Mouse (Mus musculus) naive thymus-derived CD4-positive, alpha-beta T cell, adult 2 months (primary cell): Measurements from ENCODE around the gene Ly86.

Source experiments
- DNase-seq: peaks from one replicate; pipeline ENCODE4 v3.0.0-alpha.2; 2011; ENCODE audit warnings: low read depth

Ly86 gene

DNA sequence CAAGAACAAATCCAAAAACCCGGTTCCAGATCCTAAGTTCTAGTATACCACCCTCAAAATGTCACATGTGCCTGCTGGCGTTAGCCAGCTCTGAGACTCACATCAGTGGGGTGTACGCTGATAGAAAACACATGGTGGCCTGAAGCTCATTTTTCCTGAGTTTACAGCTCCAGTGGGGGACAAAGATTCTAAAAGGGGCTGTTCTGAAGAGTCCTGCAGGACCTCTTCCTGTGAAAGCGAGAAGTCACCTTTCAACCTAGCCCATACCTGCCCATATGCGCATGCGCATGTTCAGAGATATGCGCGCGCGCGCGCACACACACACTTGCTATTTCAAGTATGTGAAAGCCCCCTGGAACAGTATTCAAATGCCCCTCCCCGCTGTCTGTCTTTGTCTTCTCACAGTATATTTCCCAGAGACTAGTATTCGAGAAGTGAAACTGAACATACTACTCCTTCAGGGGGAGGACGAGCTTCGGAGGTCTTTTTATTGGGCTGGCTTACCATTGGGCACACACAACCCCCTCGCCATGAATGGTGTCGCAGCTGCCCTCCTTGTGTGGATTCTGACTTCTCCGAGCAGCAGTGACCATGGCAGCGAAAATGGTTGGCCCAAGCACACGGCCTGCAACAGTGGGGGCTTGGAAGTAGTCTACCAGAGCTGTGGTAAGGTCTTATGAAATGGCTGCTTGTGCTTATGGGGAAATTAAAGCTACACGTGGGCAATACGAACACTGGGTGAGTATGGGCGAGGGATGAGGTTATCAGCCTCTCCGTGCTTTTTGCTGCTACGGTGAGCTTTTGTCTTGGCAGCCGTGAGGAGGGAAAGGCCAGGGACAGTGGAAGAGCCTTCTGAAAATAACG is at the start of gene Ly86:
Ly86 (plus strand) TSS at position 300 of the 864 bp plus-strand sequence.
- DNase-seq, result no peak

DNA sequence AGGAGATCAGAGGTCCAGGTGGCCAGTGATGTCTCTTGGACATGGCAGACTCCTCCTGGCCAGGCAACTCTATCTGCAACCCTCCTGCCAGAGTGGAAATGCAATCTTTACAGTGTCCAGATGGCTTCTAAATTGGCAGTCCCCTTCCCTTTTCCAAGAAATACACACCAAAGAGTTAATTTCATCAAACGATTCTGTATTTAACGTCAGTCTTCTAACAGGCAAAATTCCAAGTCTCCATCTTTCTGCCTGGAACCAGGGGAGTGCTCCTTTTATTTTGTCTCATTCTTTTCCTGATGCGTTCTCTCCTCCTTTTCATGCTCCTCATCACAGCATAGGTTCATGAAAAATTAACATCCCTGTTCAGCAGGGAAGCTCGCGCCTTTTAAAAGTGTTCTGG is 47.1 kb upstream of the Ly86 start:
- DNase-seq, result no peak

DNA sequence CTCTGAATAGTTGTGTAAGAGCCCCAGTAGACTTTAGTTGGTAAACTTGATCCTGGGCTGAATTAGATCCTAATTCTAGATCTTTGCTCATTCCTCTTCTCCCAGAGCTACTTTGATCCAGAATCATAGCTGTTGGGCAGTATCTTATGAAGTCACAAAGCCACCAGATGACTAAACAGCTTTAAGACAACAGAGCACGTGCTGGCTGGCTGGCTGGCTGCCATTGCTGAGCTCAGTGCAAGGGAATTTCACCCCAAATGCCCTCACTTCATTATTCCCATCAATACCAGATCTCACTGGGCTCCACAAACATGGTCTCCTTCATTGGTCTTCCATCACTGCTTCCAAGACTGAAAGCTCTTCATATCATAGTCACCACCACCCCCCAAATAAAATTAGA is 46.2 kb upstream of the Ly86 start:
- no peak for DNase-seq

- peak; percentile 9 for DNase-seq
These were observed 42.1 kb upstream of the Ly86 start for GRCm38 (mm10) chr13:37302877-37303276.

- DNase-seq, result peak; percentile 45
These were observed 37.0 kb upstream of the Ly86 start for GRCm38 (mm10) chr13:37308006-37308405.

DNA sequence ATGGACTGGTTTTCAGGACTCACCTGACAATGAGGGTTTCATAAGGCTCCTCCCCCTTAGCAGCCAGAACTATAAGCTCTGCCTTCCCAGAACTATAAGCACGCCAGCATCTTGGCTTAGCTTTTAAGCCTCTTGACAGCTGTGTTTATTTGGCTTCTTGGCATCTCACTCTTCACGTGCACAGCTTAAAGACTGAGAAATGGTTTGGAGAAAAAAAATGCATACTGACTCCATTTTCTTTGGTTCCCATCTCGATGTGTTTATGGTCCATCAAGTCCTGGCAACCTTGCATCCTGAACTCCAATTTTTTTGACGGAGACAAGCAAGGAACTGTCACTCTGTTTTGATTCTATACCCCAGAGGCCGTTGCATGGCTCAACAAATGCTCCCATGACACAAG is 35.7 kb upstream of the Ly86 start:
- DNase-seq, result no peak

DNA sequence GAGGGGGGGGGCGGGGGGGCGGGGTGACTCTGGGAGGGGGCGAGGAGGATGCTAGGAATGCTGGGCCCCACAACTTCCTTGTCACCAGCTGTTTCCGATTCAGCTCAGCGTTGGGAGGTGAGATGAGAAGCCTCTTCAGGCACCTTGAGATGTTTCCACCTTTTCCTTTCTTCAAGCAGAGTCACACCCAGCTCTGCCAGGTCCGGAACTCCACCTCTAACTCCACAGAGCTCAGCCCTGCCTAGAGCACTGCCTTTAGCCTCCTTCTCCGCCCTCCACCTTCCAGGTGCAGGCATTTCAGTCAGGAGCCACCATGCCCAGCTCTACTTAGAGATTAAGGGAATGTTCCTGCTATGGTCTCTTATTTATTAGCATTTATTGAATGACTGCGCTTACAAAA is 34.7 kb upstream of the Ly86 start:
- DNase-seq, result peak; percentile 19

GRCm38 (mm10) chr13:37311555-37312221 is 33.3 kb upstream of the Ly86 start:
- peak; percentile 3 for DNase-seq

DNA sequence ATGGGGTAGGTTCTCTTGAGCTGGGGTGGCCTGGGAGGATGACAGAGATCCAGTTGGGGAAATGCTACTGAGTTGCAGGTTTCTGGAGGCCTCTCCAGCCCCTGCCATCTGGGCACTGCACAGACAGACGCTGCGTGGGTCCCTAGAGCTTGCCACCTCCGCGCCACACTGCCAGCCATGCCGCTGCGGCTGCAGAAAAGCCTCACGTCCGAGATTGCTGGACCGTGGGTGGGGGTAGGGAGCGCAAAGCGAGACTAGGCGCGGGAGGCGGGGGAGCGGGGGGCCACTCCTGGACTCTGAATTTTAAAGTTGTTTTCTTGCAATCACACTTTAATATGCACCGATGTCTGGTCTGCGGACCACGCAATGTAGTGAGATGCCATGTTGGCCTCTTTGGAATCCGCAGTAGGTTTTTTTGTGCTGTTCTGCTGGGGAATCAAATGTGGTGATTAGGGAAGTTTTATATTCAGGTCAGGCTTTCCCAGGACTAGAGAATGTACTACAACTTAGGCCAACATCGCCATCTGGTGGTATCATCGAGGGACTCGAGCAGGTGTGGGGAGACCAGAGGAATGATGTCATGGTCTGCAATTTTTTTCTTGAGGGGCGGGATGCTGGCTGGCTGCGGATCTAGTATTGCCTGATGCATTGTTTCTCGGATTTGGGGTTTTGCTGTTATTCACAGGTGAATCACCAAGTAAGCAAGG is 32.6 kb upstream of the Ly86 start:
- peak; percentile 85 for DNase-seq

DNA sequence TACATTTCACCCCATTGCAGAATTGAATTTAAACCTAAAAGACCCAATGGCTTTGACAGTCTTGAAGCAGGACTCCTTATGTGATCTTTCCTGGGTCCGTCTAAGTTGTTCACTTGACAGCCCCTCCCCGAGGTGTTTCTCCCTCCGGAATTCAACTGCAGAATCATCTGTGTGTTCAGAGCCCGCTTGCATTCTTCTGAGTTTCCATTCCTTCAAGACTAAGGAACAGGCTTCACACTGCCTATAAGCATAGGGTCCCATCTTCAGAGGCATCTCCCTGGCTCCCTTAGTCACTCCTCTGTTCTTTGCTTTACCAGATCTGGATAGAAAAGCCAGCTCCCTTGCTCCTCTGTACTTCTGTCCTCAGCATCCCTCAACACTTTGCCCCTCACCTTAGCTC is 32.1 kb upstream of the Ly86 start:
- no peak for DNase-seq

DNA sequence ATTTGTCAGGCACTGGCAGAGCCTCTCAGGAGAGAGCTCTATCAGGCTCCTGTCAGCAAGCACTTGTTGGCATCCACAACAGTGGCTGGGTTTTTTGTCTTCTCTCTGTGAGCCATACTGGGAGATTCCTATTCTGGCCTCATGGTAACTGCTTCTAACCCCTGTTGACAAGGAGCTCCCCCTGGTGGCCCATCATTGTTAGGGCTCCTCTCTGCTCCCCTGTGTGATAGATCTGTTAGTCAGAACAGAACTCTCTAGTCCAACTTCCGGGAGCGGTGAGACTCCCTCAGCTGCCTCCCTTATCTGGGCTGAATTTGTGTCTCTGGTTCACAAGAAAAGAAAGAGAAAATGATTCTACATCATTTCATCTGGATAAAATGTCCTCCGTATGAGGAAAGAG is 19.5 kb upstream of the Ly86 start:
- peak; percentile 78 for DNase-seq

DNA sequence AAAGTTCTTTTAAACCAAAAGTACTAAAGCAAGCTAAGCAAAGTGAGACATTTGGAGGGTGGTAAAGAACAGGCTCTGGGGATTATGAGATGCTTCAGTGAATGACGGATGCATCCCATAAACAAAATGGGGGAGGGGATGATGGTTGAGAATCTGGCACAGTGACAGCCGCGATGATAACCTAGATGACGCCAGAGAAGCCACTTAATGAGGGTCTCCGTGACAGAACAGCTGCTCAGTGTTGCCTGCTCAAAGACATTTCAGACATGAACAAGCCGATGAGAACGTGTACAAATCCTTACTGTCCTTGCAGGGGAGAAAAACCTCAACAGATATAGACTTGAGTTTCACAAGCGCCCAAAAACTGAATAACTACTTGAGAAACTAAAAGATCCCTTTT is 15.3 kb upstream of the Ly86 start:
- no peak for DNase-seq

DNA sequence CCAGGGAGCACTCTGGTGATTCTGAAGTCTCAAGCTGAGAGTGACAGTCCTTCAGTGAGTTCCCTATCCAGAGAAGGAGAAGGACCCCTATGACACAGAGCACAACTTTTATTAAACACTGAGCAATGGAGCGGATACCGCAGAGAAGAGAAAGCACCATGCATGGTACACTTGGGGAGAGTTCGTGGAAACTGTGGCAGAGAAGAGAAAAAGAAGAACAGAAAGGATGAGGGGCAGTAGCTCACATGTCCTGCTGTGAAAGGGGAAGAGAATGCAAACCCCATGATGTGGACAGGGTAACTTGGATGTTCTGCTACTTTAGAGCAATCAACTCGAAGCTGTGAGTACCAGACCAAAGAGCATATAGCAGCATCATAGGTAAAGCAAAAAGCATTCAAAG is 14.0 kb upstream of the Ly86 start:
- no peak for DNase-seq

- DNase-seq, result no peak
These were observed 12.0 kb upstream of the Ly86 start for GRCm38 (mm10) chr13:37332779-37333543.

DNA sequence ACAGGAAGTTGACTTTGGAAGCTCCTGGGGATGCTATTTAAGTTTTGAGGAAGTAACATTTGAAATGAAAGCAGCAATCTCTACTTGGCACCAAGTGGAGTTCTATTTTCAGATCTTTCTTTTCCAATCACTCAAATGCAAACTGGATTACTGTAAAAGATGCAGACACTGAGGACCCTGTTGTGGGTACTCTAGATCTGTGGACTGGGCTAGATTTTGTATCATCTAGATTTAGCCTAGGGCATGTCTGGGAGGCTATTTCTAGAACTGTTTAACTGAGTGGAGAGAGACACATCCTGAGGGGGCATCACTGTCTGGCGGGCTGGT is 11.5 kb upstream of the Ly86 start:
- DNase-seq, result no peak

GRCm38 (mm10) chr13:37337269-37337668 is 7.7 kb upstream of the Ly86 start:
- DNase-seq, result no peak

- DNase-seq, result no peak
These were observed 7.1 kb upstream of the Ly86 start for GRCm38 (mm10) chr13:37337871-37338270.

- DNase-seq, result no peak
These were observed 2.2 kb upstream of the Ly86 start for GRCm38 (mm10) chr13:37342804-37343203.

GRCm38 (mm10) chr13:37345823-37346222 is 815 bp downstream of the Ly86 start:
- DNase-seq, result no peak

DNA sequence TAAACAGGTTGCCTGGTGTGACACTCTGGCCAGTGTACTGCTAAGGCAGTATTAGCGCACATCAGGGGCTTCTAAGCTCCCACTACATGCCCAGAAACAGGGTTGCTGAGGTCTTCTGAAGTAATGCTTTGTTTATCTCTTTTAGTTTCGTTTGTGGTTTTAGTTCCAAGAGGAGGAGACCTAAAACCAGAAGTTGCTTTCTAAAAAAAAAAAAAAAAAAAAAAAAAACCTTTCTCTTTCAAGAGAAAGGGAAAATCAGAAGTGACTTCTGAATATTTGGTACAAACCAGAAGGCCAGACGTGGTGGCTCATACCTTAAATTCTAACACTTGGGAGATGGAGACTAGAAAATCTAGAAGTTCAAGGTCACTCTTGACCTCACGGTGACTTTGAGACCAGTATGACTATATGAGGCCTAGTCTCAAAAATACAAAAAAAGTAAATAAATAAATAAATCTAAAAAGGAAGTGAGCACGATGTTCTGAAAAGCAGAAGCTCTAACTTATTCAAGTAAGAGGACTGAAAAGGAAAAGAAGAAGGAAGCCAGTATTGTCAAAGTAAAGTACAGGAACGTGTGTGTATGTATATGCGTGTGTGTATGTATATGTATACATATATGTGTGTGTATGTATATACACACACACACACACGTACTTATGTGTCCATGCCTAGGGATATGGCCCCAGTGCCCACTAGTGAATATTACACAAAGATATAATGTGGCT is 3.0 kb downstream of the Ly86 start:
- peak; percentile 14 for DNase-seq

GRCm38 (mm10) chr13:37349051-37349450 is 4.0 kb downstream of the Ly86 start:
- no peak for DNase-seq

- no peak for DNase-seq
These were observed 8.0 kb downstream of the Ly86 start for GRCm38 (mm10) chr13:37353016-37353415.
